Mouse (Mus musculus) embryonic fibroblast, embryonic 13.5 days (primary cell): ENCODE measurements around the gene Lime1. TPM values are rescaled to one million over a fixed set of nuclear protein-coding genes. Genes with fewer than 3 reads are reported as not detected.

Experiments used
- H3K27ac ChIP-seq: 2 replicates; pipeline ENCODE4 v1.5.1; 2012; ENCODE audit warnings: low read length, control low read depth, inconsistent platforms; ENCODE audit not compliant: insufficient read depth
- H3K4me1 ChIP-seq: 2 replicates; pipeline ENCODE4 v1.6.1; 2011; ENCODE audit warnings: low read length; ENCODE audit not compliant: control insufficient read depth, insufficient read depth
- H3K4me3 ChIP-seq: 2 replicates; pipeline ENCODE4 v1.5.1; 2011; ENCODE audit warnings: mild to moderate bottlenecking, control low read depth, low read length; ENCODE audit not compliant: insufficient read depth
- CTCF ChIP-seq: IDR thresholded peaks from 2 replicates; pipeline ENCODE4 v1.5.1; 2011; ENCODE audit warnings: mild to moderate bottlenecking, control low read depth, low read length, moderate library complexity, borderline replicate concordance; ENCODE audit not compliant: insufficient read depth
- POLR2A ChIP-seq: IDR thresholded peaks from 2 replicates; pipeline ENCODE4 v1.6.1; 2011; ENCODE audit warnings: low read depth, mild to moderate bottlenecking, control low read depth, low read length, moderate library complexity
- polyA plus RNA-seq: library from polyadenylated mRNA; stranded (reverse); fragments of >200 nt; gene quantifications from 2 replicates; pipeline ENCODE4 v1.2.4, GENCODE M21; 2011; ENCODE audit warnings: low read depth; ENCODE audit not compliant: missing spikeins, insufficient read length

Gene Lime1
- polyA plus RNA-seq, 1 experiment, result 6.8 TPM

- Histone ChIP-seq H3K4me3 (no peak overlapping the region), H3K4me1 (peaks cover 12% of the 10 kb centered on the region), H3K27ac (no peak overlapping the region)
- TF ChIP-seq CTCF (no peak), POLR2A (no peak)
These were observed 33.3 kb downstream of the Lime1 start for GRCm38 (mm10) chr2:181413141-181413540.

GRCm38 (mm10) chr2:181415945-181416344, 36.1 kb downstream of the Lime1 start:
- Histone ChIP-seq H3K4me1 (peaks cover 15% of the 10 kb centered on the region), H3K4me3 (no peak overlapping the region), H3K27ac (no peak overlapping the region)
- TF ChIP-seq CTCF (no peak), POLR2A (no peak)

GRCm38 (mm10) chr2:181419359-181419758, 39.5 kb downstream of the Lime1 start:
- peaks cover 12% of the 10 kb centered on the region for H3K4me1 ChIP-seq
- TF ChIP-seq CTCF (no peak), POLR2A (no peak)
- no peak overlapping the region for H3K27ac ChIP-seq
- H3K4me3 ChIP-seq, result no peak overlapping the region

GRCm38 (mm10) chr2:181420426-181420825, 40.5 kb downstream of the Lime1 start:
- Histone ChIP-seq H3K27ac (no peak overlapping the region), H3K4me3 (no peak overlapping the region), H3K4me1 (peaks cover 12% of the 10 kb centered on the region)
- no peak for TF ChIP-seq CTCF
- no peak for TF ChIP-seq POLR2A

- Histone ChIP-seq H3K4me1 (peaks cover 9% of the 10 kb centered on the region), H3K4me3 (no peak overlapping the region), H3K27ac (no peak overlapping the region)
- TF ChIP-seq POLR2A, result no peak
- no peak for TF ChIP-seq CTCF
These were observed 41.2 kb downstream of the Lime1 start for GRCm38 (mm10) chr2:181420903-181421638.

GRCm38 (mm10) chr2:181423834-181424233, 44.0 kb downstream of the Lime1 start:
- TF ChIP-seq POLR2A (no peak), CTCF (no peak)
- Histone ChIP-seq H3K27ac (no peak overlapping the region), H3K4me3 (no peak overlapping the region)

More at GRCm38 (mm10) chr2:181423834-181424233, 44.0 kb downstream of the Lime1 start:
- H3K4me1 ChIP-seq, result peaks cover 9% of the 10 kb centered on the region

Other genes starting within 250 kb of the Lime1 start
- gene Kcnq2, start 244.8 kb upstream of the Lime1 start, polyA plus RNA-seq, result not detected in 2 replicates
- gene Eef1a2, start 223.1 kb upstream of the Lime1 start, polyA plus RNA-seq, result not detected in 2 replicates
- 37.8 and 40.9 TPM in 2 replicates for gene Ppdpf, start 192.8 kb upstream of the Lime1 start, polyA plus RNA-seq
- gene Ptk6, start 177.3 kb upstream of the Lime1 start, polyA plus RNA-seq, result not detected in 2 replicates
- gene Srms, start 166.9 kb upstream of the Lime1 start, polyA plus RNA-seq, result not detected in 2 replicates
- not detected in 2 replicates for gene Fndc11, start 160.1 kb upstream of the Lime1 start, polyA plus RNA-seq
- gene Helz2, start 138.1 kb upstream of the Lime1 start, polyA plus RNA-seq, result 10.5 and 12.3 TPM in 2 replicates
- gene Gmeb2, start 92.0 kb upstream of the Lime1 start, polyA plus RNA-seq, result 20.0 and 23.6 TPM in 2 replicates
- gene Stmn3, start 65.6 kb upstream of the Lime1 start, polyA plus RNA-seq, result not detected in 2 replicates
- 40.8 and 43.5 TPM in 2 replicates for gene Rtel1, start 60.3 kb upstream of the Lime1 start, polyA plus RNA-seq
- 13.5 and 19.1 TPM in 2 replicates for gene Zgpat, start 15.2 kb upstream of the Lime1 start, polyA plus RNA-seq
- gene Arfrp1, start 14.7 kb upstream of the Lime1 start, polyA plus RNA-seq, result 32.8 and 37.6 TPM in 2 replicates
- 2.6 and 3.3 TPM in 2 replicates for gene Zbtb46, start 79.3 kb downstream of the Lime1 start, polyA plus RNA-seq
- not detected in 2 replicates for gene Abhd16b, start 113.1 kb downstream of the Lime1 start, polyA plus RNA-seq
- 96.5 and 103 TPM in 2 replicates for gene Tpd52l2, start 117.1 kb downstream of the Lime1 start, polyA plus RNA-seq
- 86.7 and 97.4 TPM in 2 replicates for gene Dnajc5, start 140.4 kb downstream of the Lime1 start, polyA plus RNA-seq
- 62.0 and 65.1 TPM in 2 replicates for gene Uckl1, start 204.8 kb downstream of the Lime1 start, polyA plus RNA-seq
- gene Prpf6, start 211.8 kb downstream of the Lime1 start, polyA plus RNA-seq, result 55.9 and 59.4 TPM in 2 replicates
- gene Zfp512b, start 212.7 kb downstream of the Lime1 start, polyA plus RNA-seq, result 31.8 and 41.0 TPM in 2 replicates
- 3.6 and 3.7 TPM in 2 replicates for gene Samd10, start 219.1 kb downstream of the Lime1 start, polyA plus RNA-seq